Mouse (Mus musculus) bone marrow, adult 2 months (tissue): ENCODE measurements around the gene Lats2. TPM values are rescaled to one million over a fixed set of nuclear protein-coding genes. Genes with fewer than 3 reads are reported as not detected.
"Not testable (repeated sequence)": the region's sequence is repeated elsewhere in the genome, so short reads cannot be mapped to it uniquely, and the experiment has no call there.

Experiments used
- H3K27ac ChIP-seq: fragments of 200-500 bp; 2 replicates; pipeline ENCODE4 v1.5.1; 2012; ENCODE audit warnings: low read depth, mild to moderate bottlenecking, control low read depth, inconsistent platforms, low read length; ENCODE audit not compliant: control insufficient read depth, poor library complexity, insufficient read depth
- H3K4me1 ChIP-seq: fragments of 200-500 bp; 2 replicates; pipeline ENCODE4 v1.6.1; 2011; ENCODE audit warnings: low read length; ENCODE audit not compliant: control insufficient read depth, insufficient read depth
- H3K4me3 ChIP-seq: fragments of 200-500 bp; replicated peaks from 2 replicates; pipeline ENCODE3; 2011; ENCODE audit warnings: mild to moderate bottlenecking, low read depth, low read length, control low read depth; ENCODE audit not compliant: control insufficient read depth
- CTCF ChIP-seq: fragments of 200-500 bp; IDR thresholded peaks from 2 replicates; pipeline ENCODE4 v1.5.1; 2011; ENCODE audit warnings: low read length, control low read depth; ENCODE audit not compliant: control insufficient read depth, insufficient read depth
- POLR2A ChIP-seq: fragments of 200-500 bp; IDR thresholded peaks from 2 replicates; pipeline ENCODE4 v1.6.1; 2011; ENCODE audit warnings: low read depth, mild to moderate bottlenecking, control low read depth, low read length, borderline replicate concordance; ENCODE audit not compliant: control insufficient read depth
- WGBS: fragments of 180-500 bp; shearing (Covaris S2); methylation state at CpG from one replicate; pipeline ENCODE4 v1.1.7; 2018; 5-methylcytosine and 5-hydroxymethylcytosine counted together
- polyA plus RNA-seq: library from polyadenylated mRNA; stranded (reverse); fragments of >200 nt; gene quantifications from 2 replicates; pipeline ENCODE4 v1.2.4, GENCODE M21; 2011; ENCODE audit warnings: low replicate concordance; ENCODE audit not compliant: missing spikeins, insufficient read depth, insufficient read length

The Lats2 gene
- polyA plus RNA-seq, 1 experiment = 10.6 TPM

GRCm38 (mm10) chr14:57694246-57694645, 63.9 kb downstream of the Lats2 start:
- TF ChIP-seq POLR2A (no peak), CTCF (no peak)
- 95% methylated on average over 16 of the region's 16 CpGs for WGBS
- Histone ChIP-seq H3K4me1 (no peaks in the 10 kb centered on the region; the same call in 1 of the 2 replicates), H3K4me3 (no peak overlapping the region), H3K27ac (no peak overlapping the region)

DNA sequence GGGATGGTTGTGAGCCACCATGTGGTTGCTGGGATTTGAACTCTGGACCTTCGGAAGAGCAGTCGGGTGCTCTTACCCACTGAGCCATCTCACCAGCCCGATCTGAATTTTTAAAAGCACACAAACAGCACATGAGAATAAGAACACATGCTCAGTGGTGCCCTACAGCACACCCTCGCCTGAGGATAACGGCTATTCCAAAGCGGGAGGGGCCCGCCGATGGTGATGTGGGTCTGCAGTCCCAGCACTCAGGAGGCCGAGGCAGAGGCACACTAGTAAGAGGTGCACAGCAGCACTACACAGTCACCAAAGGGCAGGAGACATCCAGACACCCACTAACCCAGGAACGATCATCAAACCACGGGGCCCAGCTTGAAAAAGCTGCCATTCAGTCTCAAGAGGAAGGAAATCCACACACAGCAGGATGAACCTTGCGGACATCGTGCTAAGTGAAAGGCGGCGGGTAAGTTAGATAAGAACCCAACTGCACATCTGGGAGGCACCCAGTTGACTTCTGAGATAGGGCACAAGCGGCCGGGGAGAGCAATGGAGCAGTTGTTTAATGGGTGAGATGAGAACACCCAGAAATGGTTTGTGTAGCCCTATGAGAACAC, 65.6 kb downstream of the Lats2 start:
- H3K4me1 ChIP-seq = no peaks in the 10 kb centered on the region; the same call in 1 of the 2 replicates
- 34% methylated on average over 17 of the region's 17 CpGs for WGBS
- no peak overlapping the region for H3K4me3 ChIP-seq
- TF ChIP-seq CTCF (no peak), POLR2A (no peak)
- peak overlapping the region; percentile 76 for H3K27ac ChIP-seq

GRCm38 (mm10) chr14:57691316-57691715, 66.9 kb downstream of the Lats2 start:
- H3K27ac ChIP-seq = no peak overlapping the region
- WGBS = 95% methylated on average over 24 of the region's 24 CpGs
- no peaks in the 10 kb centered on the region; the same call in 1 of the 2 replicates for H3K4me1 ChIP-seq
- H3K4me3 ChIP-seq = no peak overlapping the region
- no peak for TF ChIP-seq POLR2A
- no peak for TF ChIP-seq CTCF

- no peak overlapping the region for H3K4me3 ChIP-seq
- H3K4me1 ChIP-seq = no peaks in the 10 kb centered on the region; the same call in 1 of the 2 replicates
- TF ChIP-seq CTCF = no peak
- 65% methylated on average over 8 of the region's 8 CpGs for WGBS
- no peak overlapping the region for H3K27ac ChIP-seq
These were observed 67.5 kb downstream of the Lats2 start for GRCm38 (mm10) chr14:57690681-57691080.

GRCm38 (mm10) chr14:57688066-57688465, 70.1 kb downstream of the Lats2 start:
- not testable (repeated sequence) for H3K4me3 ChIP-seq, H3K27ac ChIP-seq, H3K4me1 ChIP-seq
- 90% methylated on average over 7 of the region's 7 CpGs for WGBS

- Histone ChIP-seq H3K4me3 (no peak overlapping the region), H3K4me1 (no peaks in the 10 kb centered on the region; the same call in 1 of the 2 replicates), H3K27ac (no peak overlapping the region)
- TF ChIP-seq POLR2A = no peak
- TF ChIP-seq CTCF = no peak
- WGBS = 84% methylated on average over 5 of the region's 5 CpGs
These were observed 70.7 kb downstream of the Lats2 start for GRCm38 (mm10) chr14:57687441-57687840.

- TF ChIP-seq CTCF (no peak), POLR2A (no peak)
- no peaks in the 10 kb centered on the region for H3K4me1 ChIP-seq
- WGBS = 91% methylated on average over 6 of the region's 6 CpGs
- H3K27ac ChIP-seq = no peak overlapping the region
- no peak overlapping the region for H3K4me3 ChIP-seq
These were observed 71.5 kb downstream of the Lats2 start for GRCm38 (mm10) chr14:57686647-57687046.

DNA sequence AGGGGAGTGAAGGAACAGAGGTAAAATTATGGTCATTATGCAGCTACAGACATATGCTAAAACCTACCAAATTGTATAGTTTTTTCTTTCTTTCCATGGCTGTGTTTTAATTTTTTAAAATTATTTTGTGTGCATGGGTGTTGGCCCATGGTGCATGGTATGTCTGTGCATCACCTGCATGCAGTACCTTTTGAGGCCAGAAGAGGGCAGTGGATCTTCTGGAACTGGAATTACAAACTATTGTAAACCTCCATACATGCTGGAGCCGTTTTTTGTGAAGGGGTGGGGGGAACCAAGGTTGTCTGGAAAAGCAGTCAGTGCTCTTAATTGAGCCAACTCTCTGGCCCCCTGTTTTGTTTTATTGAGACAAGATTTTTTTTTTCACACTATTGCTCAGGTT, 73.6 kb downstream of the Lats2 start:
- TF ChIP-seq POLR2A (no peak), CTCF (peak; percentile 73)
- 0% methylated on average over 1 of the region's 1 CpGs for WGBS
- Histone ChIP-seq H3K27ac (no peak overlapping the region), H3K4me3 (no peak overlapping the region), H3K4me1 (no peaks in the 10 kb centered on the region)

- TF ChIP-seq CTCF = no peak
- no peak for TF ChIP-seq POLR2A
- Histone ChIP-seq H3K4me3 (no peak overlapping the region), H3K4me1 (no peaks in the 10 kb centered on the region), H3K27ac (no peak overlapping the region)
- WGBS = 93% methylated on average over 4 of the region's 4 CpGs
These were observed 75.4 kb downstream of the Lats2 start for GRCm38 (mm10) chr14:57682751-57683150.
